Mouse (Mus musculus) CH12F3 (cell line): ENCODE measurements around the gene H2-DMa.

Experiments used
- in situ Hi-C: fragments of 300-500 bp; cut with MboI; formaldehyde crosslinking; loops from 2 replicates; pipeline ENCODE4 v1.14.3; 2020; ENCODE audit warnings: low sequenced_read_pairs

The H2-DMa gene

GRCm38 (mm10) chr17:34188010-34188409 is 68.7 kb downstream of the H2-DMa start:
- in situ Hi-C loops: no loop called here
